Mouse (Mus musculus) spleen, adult 12 weeks (tissue): ENCODE results near the gene Leo1.
"Not testable (repeated sequence)": the region's sequence is repeated elsewhere in the genome, so short reads cannot be mapped to it uniquely, and the experiment has no call there.

Source experiments
- DNase-seq: peaks from one replicate; pipeline ENCODE4 v3.0.0; 2022; ENCODE audit warnings: low spot score

Gene Leo1

GRCm38 (mm10) chr9:75425796-75426391 lies 15.4 kb upstream of the Leo1 start:
- DNase-seq: no peak

- DNase-seq: no peak
These were observed 13.7 kb upstream of the Leo1 start for GRCm38 (mm10) chr9:75427366-75428273.

GRCm38 (mm10) chr9:75428274-75428600 lies 13.1 kb upstream of the Leo1 start:
- DNase-seq: no peak

- DNase-seq: no peak
These were observed 12.3 kb upstream of the Leo1 start for GRCm38 (mm10) chr9:75429040-75429439.

GRCm38 (mm10) chr9:75429657-75430056 lies 11.7 kb upstream of the Leo1 start:
- DNase-seq: no peak

- peak; percentile 22 for DNase-seq
These were observed 10.3 kb upstream of the Leo1 start for GRCm38 (mm10) chr9:75430822-75431621.

- no peak for DNase-seq
These were observed 8.6 kb upstream of the Leo1 start for GRCm38 (mm10) chr9:75432694-75433093.

- DNase-seq: peak; percentile 37
These were observed 7.0 kb upstream of the Leo1 start for GRCm38 (mm10) chr9:75434172-75434793.

- no peak for DNase-seq
These were observed 6.5 kb upstream of the Leo1 start for GRCm38 (mm10) chr9:75434872-75435271.

GRCm38 (mm10) chr9:75435291-75435690 lies 6.0 kb upstream of the Leo1 start:
- no peak for DNase-seq

- peak; percentile 11 for DNase-seq
These were observed 5.4 kb upstream of the Leo1 start for GRCm38 (mm10) chr9:75435918-75436317.

GRCm38 (mm10) chr9:75437653-75438385 lies 3.5 kb upstream of the Leo1 start:
- DNase-seq: peak; percentile 34

- DNase-seq: peak; percentile 66
These were observed 387 bp downstream of the Leo1 start for GRCm38 (mm10) chr9:75441691-75442131.

- no peak for DNase-seq
These were observed 3.7 kb downstream of the Leo1 start for GRCm38 (mm10) chr9:75444981-75445380.

GRCm38 (mm10) chr9:75446574-75446973 lies 5.2 kb downstream of the Leo1 start:
- not testable (repeated sequence) for DNase-seq

GRCm38 (mm10) chr9:75448021-75448420 lies 6.7 kb downstream of the Leo1 start:
- no peak for DNase-seq

- no peak for DNase-seq
These were observed 12.7 kb downstream of the Leo1 start for GRCm38 (mm10) chr9:75453994-75454393.

GRCm38 (mm10) chr9:75455684-75456083 lies 14.4 kb downstream of the Leo1 start:
- no peak for DNase-seq

GRCm38 (mm10) chr9:75463050-75463660 lies 21.8 kb downstream of the Leo1 start:
- DNase-seq: no peak

GRCm38 (mm10) chr9:75465856-75466255 lies 24.5 kb downstream of the Leo1 start:
- no peak for DNase-seq

GRCm38 (mm10) chr9:75466641-75467040 lies 25.3 kb downstream of the Leo1 start:
- DNase-seq: no peak
